Mouse (Mus musculus) stomach, embryonic 16.5 days (tissue): ENCODE measurements around the gene Fam151a. TPM values are rescaled to one million over a fixed set of nuclear protein-coding genes. Genes with fewer than 3 reads are reported as not detected.

Source experiments
- ATAC-seq: fragments of 200-750 bp; cut with Nextera tagmentation; 2 replicates; pipeline ENCODE4 v1.8.0; 2017; ENCODE audit warnings: moderate number of reproducible peaks, moderate TSS enrichment; ENCODE audit not compliant: insufficient read depth, low FRiP score
- H3K27ac ChIP-seq: fragments of 300-500 bp; sonication (generic); 2 replicates; pipeline ENCODE4 v1.5.1; 2014; ENCODE audit warnings: low read length
- H3K27me3 ChIP-seq: fragments of 300-500 bp; sonication (generic); 2 replicates; pipeline ENCODE4 v1.6.1; 2014; ENCODE audit warnings: low read length, control low read depth, mixed read lengths; ENCODE audit not compliant: control insufficient read depth, insufficient read depth
- H3K36me3 ChIP-seq: fragments of 300-500 bp; sonication (generic); 2 replicates; pipeline ENCODE4 v1.6.1; 2014; ENCODE audit warnings: low read length; ENCODE audit not compliant: control insufficient read depth, insufficient read depth
- H3K4me1 ChIP-seq: fragments of 300-500 bp; sonication (generic); 2 replicates; pipeline ENCODE4 v1.6.1; 2014; ENCODE audit warnings: low read length, control low read depth, mixed read lengths; ENCODE audit not compliant: control insufficient read depth, insufficient read depth
- H3K4me2 ChIP-seq: fragments of 300-500 bp; sonication (generic); 2 replicates; pipeline ENCODE4 v1.6.1; 2014; ENCODE audit warnings: low read depth, low read length, mixed read lengths
- H3K4me3 ChIP-seq: fragments of 300-500 bp; sonication (generic); replicated peaks from 2 replicates; pipeline ENCODE4 v1.5.1; 2014; ENCODE audit warnings: mild to moderate bottlenecking, low read length
- H3K9ac ChIP-seq: fragments of 300-500 bp; sonication (generic); 2 replicates; pipeline ENCODE4 v1.6.1; 2014; ENCODE audit warnings: low read length
- H3K9me3 ChIP-seq: fragments of 300-500 bp; sonication (generic); replicated peaks from 2 replicates; pipeline ENCODE4 v1.6.1; 2016; ENCODE audit warnings: low read length, control low read depth; ENCODE audit not compliant: control insufficient read depth
- WGBS: fragments of 180-500 bp; shearing (Covaris S2); extraction: QIAGEN DNeasy Blood & Tissue Kit; methylation state at CpG from one replicate; pipeline ENCODE4 v1.1.7; 2014; 5-methylcytosine and 5-hydroxymethylcytosine counted together
- polyA plus RNA-seq: library from polyadenylated mRNA; unstranded; fragments of >200 nt; fragmentation: Nextera tagmentation; extraction: Ambion mirVana; gene quantifications from 2 replicates; pipeline ENCODE4 v1.2.1, GENCODE M21; 2015

Gene Fam151a
- polyA plus RNA-seq = 5.4 and 7.7 TPM in 2 replicates

- WGBS = 33% methylated on average over 4 of the region's 4 CpGs
- Histone ChIP-seq H3K27me3 (no peaks in the 10 kb centered on the region), H3K36me3 (no peaks in the 10 kb centered on the region), H3K9ac (no peak within 1 kb of the TSS), H3K4me2 (no peak within 1 kb of the TSS), H3K4me3 (no peak within 1 kb of the TSS), H3K9me3 (no peaks in the 10 kb centered on the region), H3K27ac (no peak within 1 kb of the TSS), H3K4me1 (no peaks in the 10 kb centered on the region)
- peak; percentile 54; the same call in 1 of the 2 replicates for ATAC-seq
These were observed at the start of gene Fam151a for GRCm38 (mm10) chr4:106733636-106734035. TSS of gene Fam151a (plus strand) at chr4:106733889.

DNA sequence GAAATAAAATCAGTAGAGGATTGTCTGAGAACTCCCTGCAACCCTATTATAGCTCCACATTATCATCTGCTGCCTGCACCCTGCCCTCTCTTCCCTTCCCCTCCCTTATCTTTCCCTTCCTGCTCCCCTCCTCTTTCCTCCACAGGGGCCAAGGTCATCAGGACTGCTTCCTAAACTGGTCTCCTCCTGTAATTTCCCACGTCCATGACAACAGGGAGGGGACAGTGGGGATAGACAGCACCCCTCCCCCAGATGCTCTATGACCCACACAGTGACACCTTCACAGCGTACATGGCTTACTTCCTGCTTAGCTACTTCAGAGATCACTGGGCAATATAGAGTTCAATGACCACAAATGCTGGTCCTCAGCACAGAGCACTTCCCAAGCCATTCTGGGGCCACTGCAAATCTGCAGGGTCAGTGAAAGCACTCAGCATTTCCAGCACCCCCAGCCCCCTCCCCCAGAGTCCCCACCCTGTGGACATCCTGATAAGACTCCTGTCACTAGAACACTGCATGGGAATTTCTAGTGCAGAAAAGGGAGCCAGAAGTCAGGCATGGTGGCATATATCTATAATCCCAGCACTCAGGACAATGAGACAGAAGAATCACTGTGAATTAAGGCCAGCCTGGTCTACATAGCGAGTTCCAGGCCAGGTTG is 44.9 kb upstream of the Fam151a start:
- 40% methylated on average over 3 of the region's 3 CpGs for WGBS
- Histone ChIP-seq H3K9me3 (no peaks in the 10 kb centered on the region), H3K4me3 (no peak overlapping the region), H3K27ac (no peak overlapping the region), H3K36me3 (no peaks in the 10 kb centered on the region), H3K4me1 (no peaks in the 10 kb centered on the region), H3K4me2 (no peak overlapping the region), H3K9ac (no peak overlapping the region), H3K27me3 (no peaks in the 10 kb centered on the region)
- no peak for ATAC-seq

DNA sequence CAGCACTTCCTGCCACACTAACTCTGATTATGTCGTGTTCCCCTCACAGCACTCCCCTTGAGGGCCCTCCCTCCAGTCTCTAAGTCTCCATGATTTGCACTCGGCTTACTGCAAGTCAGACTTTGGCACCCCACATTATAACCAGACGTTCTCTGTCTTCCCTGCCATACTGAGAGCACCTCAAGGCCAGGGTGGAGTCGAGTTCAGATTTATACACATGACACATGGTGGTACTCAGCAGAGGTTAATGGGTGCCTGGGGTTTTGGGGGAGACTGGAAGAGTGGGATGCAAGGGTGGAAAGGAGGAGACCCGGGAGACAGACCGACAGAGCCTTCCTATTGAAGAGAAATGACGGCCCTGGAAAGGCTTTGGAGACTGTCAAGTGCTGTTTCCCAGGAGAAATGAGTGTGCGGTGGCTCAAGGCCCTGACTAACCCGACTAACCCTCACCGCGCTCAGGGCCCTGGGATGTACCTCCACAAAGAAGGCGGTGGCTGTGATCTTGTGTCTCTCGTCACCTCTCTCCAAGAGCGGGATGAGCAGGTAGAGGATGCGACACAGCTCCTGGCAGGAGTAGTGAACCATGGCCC is 39.8 kb upstream of the Fam151a start:
- Histone ChIP-seq H3K9ac (no peak overlapping the region), H3K4me1 (no peaks in the 10 kb centered on the region), H3K27me3 (no peaks in the 10 kb centered on the region), H3K27ac (no peak overlapping the region), H3K4me3 (no peak overlapping the region), H3K36me3 (no peaks in the 10 kb centered on the region), H3K4me2 (no peak overlapping the region), H3K9me3 (no peaks in the 10 kb centered on the region)
- 80% methylated on average over 15 of the region's 15 CpGs for WGBS
- no peak for ATAC-seq

DNA sequence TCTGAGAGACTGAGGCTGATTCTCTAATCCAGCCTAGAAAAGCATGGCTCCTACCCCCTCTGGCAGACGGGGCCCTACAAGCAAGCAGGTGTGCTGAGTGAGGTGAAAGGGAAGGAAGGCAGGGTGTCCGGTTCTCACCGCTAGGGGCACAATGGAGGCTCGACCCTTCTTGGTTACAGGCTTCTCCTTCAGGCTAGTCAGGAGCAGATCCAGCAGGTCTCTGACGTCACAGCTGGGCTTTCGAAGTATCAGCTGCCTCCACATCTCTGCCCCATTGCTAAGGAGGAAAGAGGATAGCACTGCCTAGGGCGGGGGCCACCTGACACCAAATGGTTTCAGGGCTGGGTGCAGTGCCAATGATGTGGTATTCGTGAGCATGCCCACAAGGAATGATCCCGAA is 33.7 kb upstream of the Fam151a start:
- WGBS = 17% methylated on average over 9 of the region's 9 CpGs
- Histone ChIP-seq H3K36me3 (no peaks in the 10 kb centered on the region), H3K9me3 (no peaks in the 10 kb centered on the region), H3K27me3 (no peaks in the 10 kb centered on the region), H3K9ac (no peak overlapping the region), H3K4me3 (no peak overlapping the region), H3K27ac (no peak overlapping the region), H3K4me1 (peaks cover 5% of the 10 kb centered on the region; the same call in 1 of the 2 replicates), H3K4me2 (no peak overlapping the region)
- no peak; the same call in 1 of the 2 replicates for ATAC-seq

GRCm38 (mm10) chr4:106700798-106701197 is 32.9 kb upstream of the Fam151a start:
- Histone ChIP-seq H3K4me3 (no peak overlapping the region), H3K4me1 (peaks cover 8% of the 10 kb centered on the region; the same call in 1 of the 2 replicates), H3K9me3 (no peaks in the 10 kb centered on the region), H3K27ac (no peak overlapping the region), H3K9ac (no peak overlapping the region), H3K4me2 (no peak overlapping the region), H3K27me3 (no peaks in the 10 kb centered on the region), H3K36me3 (no peaks in the 10 kb centered on the region)
- 25% methylated on average over 4 of the region's 4 CpGs for WGBS
- ATAC-seq = no peak

- no peak for ATAC-seq
- no peaks in the 10 kb centered on the region for H3K36me3 ChIP-seq
- peaks cover 8% of the 10 kb centered on the region; the same call in 1 of the 2 replicates for H3K4me1 ChIP-seq
These were observed 29.7 kb upstream of the Fam151a start for GRCm38 (mm10) chr4:106703956-106704355.

DNA sequence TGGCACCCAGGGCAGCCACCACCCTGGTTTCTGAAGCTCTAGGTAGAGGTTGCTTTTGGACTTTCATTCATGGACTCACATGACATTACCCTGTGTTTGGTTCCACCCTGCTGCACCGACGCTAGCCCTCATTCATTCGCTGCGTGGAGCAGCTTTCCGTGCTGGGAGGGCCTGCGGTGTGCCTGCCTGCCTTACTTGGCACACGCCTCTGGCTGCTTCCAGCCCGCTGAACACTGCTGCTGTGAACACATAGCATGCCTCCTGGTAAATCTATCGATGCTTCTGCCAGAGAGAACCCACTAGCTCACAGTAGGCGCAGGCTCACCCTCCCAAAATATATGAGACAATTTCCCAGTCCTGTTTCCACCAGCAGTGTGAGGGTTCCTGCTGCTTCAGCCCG is 29.3 kb upstream of the Fam151a start:
- no peak for ATAC-seq
- no peaks in the 10 kb centered on the region for H3K9me3 ChIP-seq
- peak overlapping the region; percentile 12; the same call in 1 of the 2 replicates for H3K27ac ChIP-seq
- no peak overlapping the region for H3K4me2 ChIP-seq
- H3K9ac ChIP-seq = peak overlapping the region; percentile 18; the same call in 1 of the 2 replicates
- no peak overlapping the region for H3K4me3 ChIP-seq
- H3K36me3 ChIP-seq = no peaks in the 10 kb centered on the region
- 66% methylated on average over 11 of the region's 11 CpGs for WGBS
- peaks cover 8% of the 10 kb centered on the region; the same call in 1 of the 2 replicates for H3K4me1 ChIP-seq
- H3K27me3 ChIP-seq = no peaks in the 10 kb centered on the region

More at GRCm38 (mm10) chr4:106703956-106704355, 29.7 kb upstream of the Fam151a start:
- no peaks in the 10 kb centered on the region for H3K27me3 ChIP-seq
- 76% methylated on average over 10 of the region's 10 CpGs for WGBS
- H3K27ac ChIP-seq = 0 out of 2 replicates have a peak overlapping the region, but pooled peaks have one; percentile 12
- no peaks in the 10 kb centered on the region for H3K9me3 ChIP-seq
- no peak overlapping the region for H3K9ac ChIP-seq
- H3K4me2 ChIP-seq = no peak overlapping the region
- no peak overlapping the region for H3K4me3 ChIP-seq

DNA sequence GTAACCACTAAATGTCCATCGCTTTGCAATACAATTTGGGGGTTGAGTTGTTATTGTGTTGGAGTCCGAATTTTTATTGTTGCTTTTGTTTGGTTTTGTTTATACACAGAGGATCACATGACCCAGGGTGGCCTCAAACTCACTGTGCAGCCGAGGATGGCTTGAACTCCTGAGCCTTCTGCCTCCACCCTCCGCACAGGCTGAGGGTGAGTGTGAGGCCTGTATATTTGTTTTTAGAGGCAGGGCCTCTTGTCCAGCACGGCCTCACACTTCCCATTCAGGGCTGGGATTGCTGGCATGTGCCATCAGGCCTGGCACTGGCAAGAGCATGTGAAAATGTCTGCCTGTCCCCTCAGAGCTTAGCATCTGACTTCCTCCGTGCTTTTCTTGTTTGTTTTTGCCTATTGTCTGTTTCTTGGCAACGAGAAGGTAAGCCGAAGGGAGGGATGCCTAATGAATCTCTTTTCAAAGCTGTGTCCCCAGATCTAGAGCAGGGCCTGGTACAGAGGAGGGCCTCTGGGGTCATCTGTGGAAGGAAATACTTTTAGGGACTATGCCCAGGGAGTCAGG is 28.5 kb upstream of the Fam151a start:
- H3K9ac ChIP-seq = peak overlapping the region; percentile 16
- H3K4me2 ChIP-seq = no peak overlapping the region
- H3K9me3 ChIP-seq = no peaks in the 10 kb centered on the region
- no peak for ATAC-seq
- no peak overlapping the region for H3K4me3 ChIP-seq
- 0 out of 2 replicates have a peak overlapping the region, but pooled peaks have one; percentile 16 for H3K27ac ChIP-seq
- H3K27me3 ChIP-seq = no peaks in the 10 kb centered on the region
- WGBS = 35% methylated on average over 8 of the region's 8 CpGs
- H3K36me3 ChIP-seq = no peaks in the 10 kb centered on the region
- H3K4me1 ChIP-seq = peaks cover 8% of the 10 kb centered on the region; the same call in 1 of the 2 replicates

GRCm38 (mm10) chr4:106707957-106708356 is 25.7 kb upstream of the Fam151a start:
- peak; percentile 38; the same call in 1 of the 2 replicates for ATAC-seq
- 0 out of 2 replicates have a peak overlapping the region, but pooled peaks have one; percentile 36 for H3K9ac ChIP-seq
- no peak overlapping the region for H3K4me3 ChIP-seq

More at GRCm38 (mm10) chr4:106707957-106708356, 25.7 kb upstream of the Fam151a start:
- whole genome bisulfite sequencing = 36% methylated on average over 5 of the region's 5 CpGs
- Histone ChIP-seq H3K36me3 (no peaks in the 10 kb centered on the region), H3K9me3 (no peaks in the 10 kb centered on the region), H3K27me3 (no peaks in the 10 kb centered on the region), H3K4me1 (peaks cover 8% of the 10 kb centered on the region; the same call in 1 of the 2 replicates), H3K27ac (no peak overlapping the region), H3K4me2 (peak overlapping the region; percentile 41; the same call in 1 of the 2 replicates)
